In genomic region chr10:67538106-67538505, GRCm38 (mm10) we compare ENCODE assay signal across 8 mouse cellular contexts. TPM values are rescaled to one million over a fixed set of nuclear protein-coding genes. Genes with fewer than 3 reads are reported as not detected.
DNase-seq lines count a peak whose midpoint lies in the region; ATAC-seq and TF ChIP-seq lines count a peak whose summit lies in the region.

No protein-coding gene starts in this region.

- H3K27me3 ChIP-seq in liver, adult 2 months (ENCODE audit: control insufficient read depth, insufficient read depth, low read length) = peaks cover 22% of the 10 kb centered on the region
- H3K27me3 ChIP-seq in heart, postnatal 0 days (ENCODE audit: control insufficient read depth, insufficient read depth, low read length) = peaks cover 65% of the 10 kb centered on the region
- H3K27me3 ChIP-seq in liver, embryonic 14.5 days (ENCODE audit: control insufficient read depth, insufficient read depth, low read length) = peaks cover 80% of the 10 kb centered on the region
- H3K27me3 ChIP-seq in stomach, postnatal 0 days (ENCODE audit: control insufficient read depth, insufficient read depth, low read length) = peaks cover 16% of the 10 kb centered on the region; the same call in 1 of the 2 replicates

- H3K4me1 ChIP-seq in liver, adult 2 months (ENCODE audit: control insufficient read depth, insufficient read depth, low read length) = peaks cover 3% of the 10 kb centered on the region; the same call in 1 of the 2 replicates
- no peaks in the 10 kb centered on the region for H3K4me1 ChIP-seq in bone marrow macrophage, adult 2 months (ENCODE audit: control insufficient read depth, insufficient read depth, low read length)
- H3K4me1 ChIP-seq in heart, postnatal 0 days (ENCODE audit: control insufficient read depth, insufficient read depth) = peaks cover 31% of the 10 kb centered on the region
- H3K4me1 ChIP-seq in liver, embryonic 14.5 days (replicated peaks; ENCODE audit: control insufficient read depth in 2 of 2, insufficient read depth in 2 of 2, low read length in 1 of 2) = no peaks in the 10 kb centered on the region
- H3K4me1 ChIP-seq in stomach, postnatal 0 days (replicated peaks; ENCODE audit: control insufficient read depth, insufficient read depth) = peaks cover 7% of the 10 kb centered on the region; the same call in 1 of the 2 replicates

- 2% methylated on average over 19 of the region's 19 CpGs for WGBS in liver, adult 2 months
- under 1% methylated on average over 19 of the region's 19 CpGs for WGBS in heart, postnatal 0 days
- 2% methylated on average over 19 of the region's 19 CpGs for WGBS in liver, embryonic 14.5 days (ENCODE audit: insufficient replicate concordance)
- WGBS in stomach, postnatal 0 days = 1% methylated on average over 19 of the region's 19 CpGs

- no peak for DNase-seq in liver, adult 2 months (ENCODE audit: extremely low read depth, low read depth, low spot score)
- no peak for DNase-seq in liver
- no peak for DNase-seq in heart, postnatal 0 days (ENCODE audit: low spot score)
- no peak for DNase-seq in liver, embryonic 14.5 days (ENCODE audit: low read depth in 3 of 3, low spot score in 3 of 3)
- DNase-seq in stomach, postnatal 0 days (ENCODE audit: low spot score) = no peak

- H3K9me3 ChIP-seq in heart, postnatal 0 days (replicated peaks; ENCODE audit: control insufficient read depth, low read length) = no peaks in the 10 kb centered on the region
- H3K9me3 ChIP-seq in liver, embryonic 14.5 days (ENCODE audit: control insufficient read depth, low read length) = no peaks in the 10 kb centered on the region
- H3K9me3 ChIP-seq in stomach, postnatal 0 days (ENCODE audit: control insufficient read depth, low read length) = no peaks in the 10 kb centered on the region

- peak overlapping the region; percentile 20; the same call in 1 of the 2 replicates for H3K4me3 ChIP-seq in liver, adult 2 months (ENCODE audit: insufficient read depth, low read depth, low read length)
- peak overlapping the region; percentile 61 for H3K4me3 ChIP-seq in bone marrow macrophage, adult 2 months (ENCODE audit: insufficient read depth, low read length)
- peak overlapping the region; percentile 64 for H3K4me3 ChIP-seq in heart, postnatal 0 days (ENCODE audit: low read depth, low read length)
- peak overlapping the region in 1 of 2 experiments; percentile 69; a peak in 3 of 4 replicates for H3K4me3 ChIP-seq in liver, embryonic 14.5 days (ENCODE audit: insufficient read depth in 1 of 2, low read depth in 2 of 2, low read length in 2 of 2)
- peak overlapping the region; percentile 64 for H3K4me3 ChIP-seq in stomach, postnatal 0 days (ENCODE audit: low read depth, low read length)

- no peak overlapping the region for H3K27ac ChIP-seq in liver, adult 2 months (replicated peaks; ENCODE audit: insufficient read depth, low read depth, low read length)
- no peak overlapping the region for H3K27ac ChIP-seq in bone marrow macrophage, adult 2 months (ENCODE audit: insufficient read depth, low read depth, low read length)
- H3K27ac ChIP-seq in heart, postnatal 0 days (ENCODE audit: low read depth) = no peak overlapping the region
- no peak overlapping the region for H3K27ac ChIP-seq in liver, embryonic 14.5 days
- H3K27ac ChIP-seq in stomach, postnatal 0 days (replicated peaks) = no peak overlapping the region

- H3K9ac ChIP-seq in liver, adult 2 months (ENCODE audit: low read depth, low read length) = no peak overlapping the region
- no peak overlapping the region for H3K9ac ChIP-seq in heart, postnatal 0 days (replicated peaks; ENCODE audit: low read depth, low read length)
- H3K9ac ChIP-seq in liver, embryonic 14.5 days (replicated peaks) = no peak overlapping the region
- H3K9ac ChIP-seq in stomach, postnatal 0 days (ENCODE audit: low read length) = no peak overlapping the region

- ATAC-seq in heart, postnatal 0 days (ENCODE audit: insufficient read depth, low read depth) = no peak
- no peak for ATAC-seq in liver, embryonic 14.5 days (ENCODE audit: insufficient read depth)
- no peak for ATAC-seq in stomach, postnatal 0 days (ENCODE audit: low FRiP score, low TSS enrichment)
- no peak for ATAC-seq in erythroid progenitor cell, adult 5-6 weeks (replicated peaks; ENCODE audit: low FRiP score, poor library complexity, severe bottlenecking)
- no peak for ATAC-seq in granulocyte monocyte progenitor cell, adult 5-6 weeks (replicated peaks; ENCODE audit: poor library complexity, severe bottlenecking)

- H3K36me3 ChIP-seq in liver, adult 2 months (ENCODE audit: control insufficient read depth, insufficient read depth, low read length) = no peaks in the 10 kb centered on the region
- H3K36me3 ChIP-seq in heart, postnatal 0 days (replicated peaks; ENCODE audit: control insufficient read depth, insufficient read depth, low read length) = no peaks in the 10 kb centered on the region; the same call in 1 of the 2 replicates
- H3K36me3 ChIP-seq in liver, embryonic 14.5 days (replicated peaks; ENCODE audit: control insufficient read depth, insufficient read depth, low read depth) = no peaks in the 10 kb centered on the region
- H3K36me3 ChIP-seq in stomach, postnatal 0 days (ENCODE audit: control insufficient read depth, insufficient read depth, low read length) = no peaks in the 10 kb centered on the region

- H3K79me2 ChIP-seq in liver, adult 2 months (ENCODE audit: control insufficient read depth, insufficient read depth, low read length) = no peaks in the 10 kb centered on the region

- H3K4me2 ChIP-seq in heart, postnatal 0 days (ENCODE audit: low read depth, low read length) = peak overlapping the region; percentile 92
- peak overlapping the region; percentile 76 for H3K4me2 ChIP-seq in liver, embryonic 14.5 days (ENCODE audit: low read depth)
- peak overlapping the region; percentile 94 for H3K4me2 ChIP-seq in stomach, postnatal 0 days (replicated peaks; ENCODE audit: low read depth)

- no peak for TF ChIP-seq POLR2A in liver, adult 2 months (IDR thresholded peaks at IDR 0.05; ENCODE audit: extremely low read depth, insufficient read depth, low read length)
- no peak for TF ChIP-seq POLR2A in bone marrow macrophage, adult 2 months (IDR thresholded peaks at IDR 0.05; ENCODE audit: borderline replicate concordance, low read depth, low read length)

- TF ChIP-seq CTCF in liver, adult 2 months (IDR thresholded peaks at IDR 0.05; ENCODE audit: low read depth, low read length) = no peak
- TF ChIP-seq CTCF in bone marrow macrophage, adult 2 months (IDR thresholded peaks at IDR 0.05; ENCODE audit: low read depth, low read length) = no peak
- TF ChIP-seq CTCF in heart, postnatal 0 days (IDR thresholded peaks at IDR 0.05; ENCODE audit: low read depth) = no peak
- TF ChIP-seq CTCF in liver, embryonic 14.5 days (IDR thresholded peaks at IDR 0.05; ENCODE audit: low read depth) = no peak
- no peak for TF ChIP-seq CTCF in stomach, postnatal 0 days (IDR thresholded peaks at IDR 0.05; ENCODE audit: low read depth)

- no peak for TF ChIP-seq EP300 in heart, postnatal 0 days (IDR thresholded peaks at IDR 0.05; ENCODE audit: low read depth)
- TF ChIP-seq EP300 in liver, embryonic 14.5 days (IDR thresholded peaks at IDR 0.05; ENCODE audit: low read depth) = no peak
- TF ChIP-seq EP300 in stomach, postnatal 0 days (optimal IDR thresholded peaks at IDR 0.05) = no peak

RNA-seq across cellular contexts. Expression of gene Egr2, which starts 2.8 kb away (rescaled TPM):
- 0.09 and 0.34 TPM in 2 replicates for total RNA-seq in liver, adult 2 months (2014; rRNA removed)
- polyA plus RNA-seq in liver, adult 2 months (2012; rRNA removed) = 0.15 and 0.73 TPM in 2 replicates
- 3.6 and 5.8 TPM in 2 replicates for polyA plus RNA-seq in bone marrow macrophage, adult 2 months (2012; ENCODE audit: insufficient read depth, insufficient read length, missing spikeins)
- total RNA-seq in heart, postnatal 0 days (2014; rRNA removed; ENCODE audit: low replicate concordance) = 3.6 and 4.1 TPM in 2 replicates
- 0.60 and 0.73 TPM in 2 replicates for polyA plus RNA-seq in heart, postnatal 0 days (2015; fragmentation: Nextera tagmentation; extraction: Ambion mirVana)
- polyA plus RNA-seq in liver, embryonic 14.5 days (2012; rRNA removed) = 0.01 TPM in 2 replicates
- 0.10 TPM in 1 of 2 replicates, not detected in the other for polyA plus RNA-seq in liver, embryonic 14.5 days (2014; fragmentation: Nextera tagmentation; extraction: Ambion mirVana)
- polyA plus RNA-seq in stomach, postnatal 0 days (2015; fragmentation: Nextera tagmentation; extraction: Ambion mirVana) = 0.34 and 0.58 TPM in 2 replicates
- not detected in 2 replicates for total RNA-seq in erythroid progenitor cell, adult 5-6 weeks (2015; ENCODE audit: low replicate concordance)
- total RNA-seq in erythroid progenitor cell, adult 5-6 weeks (2017; ENCODE audit: low replicate concordance) = 1.4 and 4.7 TPM in 2 replicates
- total RNA-seq in granulocyte monocyte progenitor cell, adult 5-6 weeks (2014; fragmentation: Nextera tagmentation) = not detected in 2 replicates
- total RNA-seq in granulocyte monocyte progenitor cell, adult 5-6 weeks (2017) = 0.72 and 3.1 TPM in 2 replicates

RNA-seq across cellular contexts. Expression of gene Ado, which starts 10.6 kb away (rescaled TPM):
- total RNA-seq in liver, adult 2 months (2014; rRNA removed) = 8.5 and 10.0 TPM in 2 replicates
- 7.0 and 7.8 TPM in 2 replicates for polyA plus RNA-seq in liver, adult 2 months (2012; rRNA removed)
- 23.6 TPM in 2 replicates for polyA plus RNA-seq in bone marrow macrophage, adult 2 months (2012; ENCODE audit: insufficient read depth, insufficient read length, missing spikeins)
- 28.9 and 33.4 TPM in 2 replicates for total RNA-seq in heart, postnatal 0 days (2014; rRNA removed; ENCODE audit: low replicate concordance)
- 29.9 and 30.6 TPM in 2 replicates for polyA plus RNA-seq in heart, postnatal 0 days (2015; fragmentation: Nextera tagmentation; extraction: Ambion mirVana)
- polyA plus RNA-seq in liver, embryonic 14.5 days (2012; rRNA removed) = 2.9 and 3.0 TPM in 2 replicates
- polyA plus RNA-seq in liver, embryonic 14.5 days (2014; fragmentation: Nextera tagmentation; extraction: Ambion mirVana) = 13.2 and 13.3 TPM in 2 replicates
- polyA plus RNA-seq in stomach, postnatal 0 days (2015; fragmentation: Nextera tagmentation; extraction: Ambion mirVana) = 23.6 and 24.2 TPM in 2 replicates
- 1.8 and 5.4 TPM in 2 replicates for total RNA-seq in erythroid progenitor cell, adult 5-6 weeks (2015; ENCODE audit: low replicate concordance)
- 1.7 and 6.9 TPM in 2 replicates for total RNA-seq in erythroid progenitor cell, adult 5-6 weeks (2017; ENCODE audit: low replicate concordance)
- 21.2 and 21.7 TPM in 2 replicates for total RNA-seq in granulocyte monocyte progenitor cell, adult 5-6 weeks (2014; fragmentation: Nextera tagmentation)
- total RNA-seq in granulocyte monocyte progenitor cell, adult 5-6 weeks (2017) = 21.9 and 22.8 TPM in 2 replicates
